Mouse (Mus musculus) heart, postnatal 0 days (tissue): ENCODE results near the gene 1600014C23Rik.

Experiments used
- CTCF ChIP-seq: IDR thresholded peaks from 2 replicates; pipeline ENCODE4 v1.5.1; 2016; ENCODE audit warnings: antibody characterized with exemption, control low read depth, low read depth
- EP300 ChIP-seq: IDR thresholded peaks from 2 replicates; pipeline ENCODE4 v1.6.1; 2016; ENCODE audit warnings: antibody characterized with exemption, low read depth

- TF ChIP-seq CTCF (no peak), EP300 (no peak)
These were observed 28.3 kb upstream of the 1600014C23Rik start for GRCm38 (mm10) chr17:45761902-45762301.
